Mouse (Mus musculus) forebrain, embryonic 16.5 days (tissue): ENCODE measurements around the gene Naaladl2. TPM values are rescaled to one million over a fixed set of nuclear protein-coding genes. Genes with fewer than 3 reads are reported as not detected.

Source experiments
- ATAC-seq: fragments of 200-750 bp; cut with Nextera tagmentation; 2 replicates; pipeline ENCODE4 v1.8.0; 2017; ENCODE audit warnings: mild to moderate bottlenecking, moderate library complexity
- H3K27ac ChIP-seq: fragments of 300-500 bp; sonication (generic); 2 replicates; pipeline ENCODE4 v1.5.1; 2014; ENCODE audit warnings: low read length, control low read depth
- H3K27me3 ChIP-seq: fragments of 300-500 bp; sonication (generic); replicated peaks from 2 replicates; pipeline ENCODE4 v1.6.1; 2014; ENCODE audit warnings: low read length; ENCODE audit not compliant: control insufficient read depth, insufficient read depth
- H3K36me3 ChIP-seq: fragments of 300-500 bp; sonication (generic); 2 replicates; pipeline ENCODE4 v1.6.1; 2014; ENCODE audit not compliant: control insufficient read depth, insufficient read depth
- H3K4me1 ChIP-seq: fragments of 300-500 bp; sonication (generic); replicated peaks from 2 replicates; pipeline ENCODE4 v1.6.1; 2014; ENCODE audit warnings: low read length; ENCODE audit not compliant: control insufficient read depth, insufficient read depth
- H3K4me2 ChIP-seq: fragments of 300-500 bp; sonication (generic); 2 replicates; pipeline ENCODE4 v1.6.1; 2014; ENCODE audit warnings: mild to moderate bottlenecking, low read length, control low read depth
- H3K4me3 ChIP-seq: fragments of 300-500 bp; sonication (generic); replicated peaks from 2 replicates; pipeline ENCODE4 v1.5.1; 2014; ENCODE audit warnings: mild to moderate bottlenecking, low read length, control low read depth
- H3K9ac ChIP-seq: fragments of 300-500 bp; sonication (generic); replicated peaks from 2 replicates; pipeline ENCODE4 v1.6.1; 2014; ENCODE audit warnings: low read depth, low read length, control low read depth
- H3K9me3 ChIP-seq: fragments of 300-500 bp; sonication (generic); 2 replicates; pipeline ENCODE4 v1.6.1; 2016; ENCODE audit warnings: low read length; ENCODE audit not compliant: control insufficient read depth
- WGBS: fragments of 180-500 bp; shearing (Covaris S2); extraction: QIAGEN DNeasy Blood & Tissue Kit; methylation state at CpG from one replicate; pipeline ENCODE4 v1.1.7; 2014; 5-methylcytosine and 5-hydroxymethylcytosine counted together
- polyA plus RNA-seq: library from polyadenylated mRNA; unstranded; fragments of >200 nt; fragmentation: Nextera tagmentation; extraction: Ambion mirVana; gene quantifications from 2 replicates; pipeline ENCODE4 v1.2.1, GENCODE M21; 2015

Naaladl2 gene
- polyA plus RNA-seq, 1 experiment from 2014 or later: 0.10 TPM

- WGBS: 87% methylated on average over 1 of the region's 1 CpGs
- ATAC-seq: no peak
Observed at GRCm38 (mm10) chr3:24138002-24138401, 1006.1 kb downstream of the Naaladl2 start.

GRCm38 (mm10) chr3:24126200-24126599 lies 1017.9 kb downstream of the Naaladl2 start:
- Histone ChIP-seq H3K4me1 (no peaks in the 10 kb centered on the region), H3K36me3 (no peaks in the 10 kb centered on the region), H3K27ac (no peak overlapping the region), H3K27me3 (no peaks in the 10 kb centered on the region), H3K4me3 (no peak overlapping the region), H3K4me2 (no peak overlapping the region), H3K9me3 (no peaks in the 10 kb centered on the region), H3K9ac (no peak overlapping the region)
- ATAC-seq: no peak
- WGBS: 95% methylated on average over 1 of the region's 1 CpGs

More at GRCm38 (mm10) chr3:24138002-24138401, 1006.1 kb downstream of the Naaladl2 start:
- Histone ChIP-seq H3K4me1 (no peaks in the 10 kb centered on the region), H3K4me2 (no peak overlapping the region), H3K4me3 (no peak overlapping the region), H3K9ac (no peak overlapping the region), H3K27ac (no peak overlapping the region), H3K36me3 (no peaks in the 10 kb centered on the region), H3K27me3 (no peaks in the 10 kb centered on the region), H3K9me3 (no peaks in the 10 kb centered on the region)

- H3K27me3 ChIP-seq: no peaks in the 10 kb centered on the region
- no peak overlapping the region for H3K4me2 ChIP-seq
- ATAC-seq: no peak
- H3K4me3 ChIP-seq: no peak overlapping the region
- H3K36me3 ChIP-seq: no peaks in the 10 kb centered on the region
- H3K4me1 ChIP-seq: no peaks in the 10 kb centered on the region
- 86% methylated on average over 2 of the region's 2 CpGs for WGBS
- no peak overlapping the region for H3K9ac ChIP-seq
- H3K27ac ChIP-seq: no peak overlapping the region
- no peaks in the 10 kb centered on the region for H3K9me3 ChIP-seq
Observed at GRCm38 (mm10) chr3:24124034-24124433, 1020.0 kb downstream of the Naaladl2 start.

GRCm38 (mm10) chr3:24118136-24118535 lies 1025.9 kb downstream of the Naaladl2 start:
- no peak overlapping the region for H3K9ac ChIP-seq
- no peaks in the 10 kb centered on the region for H3K9me3 ChIP-seq
- no peaks in the 10 kb centered on the region for H3K36me3 ChIP-seq
- WGBS: 88% methylated on average over 6 of the region's 6 CpGs
- H3K27ac ChIP-seq: no peak overlapping the region
- H3K4me2 ChIP-seq: no peak overlapping the region
- no peaks in the 10 kb centered on the region for H3K4me1 ChIP-seq
- no peak for ATAC-seq
- H3K27me3 ChIP-seq: no peaks in the 10 kb centered on the region
- H3K4me3 ChIP-seq: no peak overlapping the region

- ATAC-seq: no peak
Observed at GRCm38 (mm10) chr3:24114849-24115248, 1029.2 kb downstream of the Naaladl2 start.

GRCm38 (mm10) chr3:24113360-24113759 lies 1030.7 kb downstream of the Naaladl2 start:
- 98% methylated on average over 2 of the region's 2 CpGs for WGBS
- no peak overlapping the region for H3K9ac ChIP-seq
- no peaks in the 10 kb centered on the region for H3K9me3 ChIP-seq
- H3K4me1 ChIP-seq: no peaks in the 10 kb centered on the region
- H3K36me3 ChIP-seq: no peaks in the 10 kb centered on the region
- no peak overlapping the region for H3K4me2 ChIP-seq
- no peak overlapping the region for H3K27ac ChIP-seq
- H3K27me3 ChIP-seq: no peaks in the 10 kb centered on the region
- ATAC-seq: no peak
- no peak overlapping the region for H3K4me3 ChIP-seq

More at GRCm38 (mm10) chr3:24114849-24115248, 1029.2 kb downstream of the Naaladl2 start:
- Histone ChIP-seq H3K4me1 (no peaks in the 10 kb centered on the region), H3K27me3 (no peaks in the 10 kb centered on the region), H3K9me3 (no peaks in the 10 kb centered on the region), H3K27ac (no peak overlapping the region), H3K9ac (no peak overlapping the region), H3K4me2 (no peak overlapping the region), H3K36me3 (no peaks in the 10 kb centered on the region), H3K4me3 (no peak overlapping the region)
- WGBS: 91% methylated on average over 3 of the region's 3 CpGs

GRCm38 (mm10) chr3:24106391-24106790 lies 1037.7 kb downstream of the Naaladl2 start:
- H3K4me1 ChIP-seq: no peaks in the 10 kb centered on the region
- WGBS: 96% methylated on average over 1 of the region's 1 CpGs
- no peak overlapping the region for H3K4me3 ChIP-seq
- no peaks in the 10 kb centered on the region for H3K27me3 ChIP-seq
- no peaks in the 10 kb centered on the region for H3K9me3 ChIP-seq
- no peak overlapping the region for H3K9ac ChIP-seq
- no peaks in the 10 kb centered on the region for H3K36me3 ChIP-seq
- H3K27ac ChIP-seq: no peak overlapping the region
- no peak for ATAC-seq
- no peak overlapping the region for H3K4me2 ChIP-seq

GRCm38 (mm10) chr3:24079761-24080160 lies 1064.3 kb downstream of the Naaladl2 start:
- Histone ChIP-seq H3K27ac (no peak overlapping the region), H3K4me1 (no peaks in the 10 kb centered on the region), H3K4me3 (no peak overlapping the region), H3K9ac (no peak overlapping the region), H3K9me3 (no peaks in the 10 kb centered on the region), H3K4me2 (no peak overlapping the region), H3K27me3 (no peaks in the 10 kb centered on the region), H3K36me3 (no peaks in the 10 kb centered on the region)
- 41% methylated on average over 4 of the region's 4 CpGs for WGBS
- ATAC-seq: no peak

- Histone ChIP-seq H3K27ac (no peak overlapping the region), H3K9ac (no peak overlapping the region), H3K9me3 (no peaks in the 10 kb centered on the region), H3K4me2 (no peak overlapping the region), H3K27me3 (no peaks in the 10 kb centered on the region), H3K4me1 (no peaks in the 10 kb centered on the region), H3K4me3 (no peak overlapping the region), H3K36me3 (no peaks in the 10 kb centered on the region)
- WGBS: 71% methylated on average over 3 of the region's 3 CpGs
- ATAC-seq: 0 out of 2 replicates have a peak, but pooled peaks have one; percentile 49
Observed at GRCm38 (mm10) chr3:24071169-24071797, 1072.8 kb downstream of the Naaladl2 start.
